Mouse (Mus musculus) ZHBTc4 (cell line): ENCODE results near the gene Kctd21.

Experiments used
- DNase-seq: peaks from one replicate; pipeline ENCODE4 v3.0.0-alpha.2; 2011; ENCODE audit warnings: low read depth, low spot score

The Kctd21 gene

GRCm38 (mm10) chr7:97386806-97387370 is 54.8 kb downstream of the Kctd21 start:
- DNase-seq: no peak

- no peak for DNase-seq
Observed at GRCm38 (mm10) chr7:97387561-97388147, 55.5 kb downstream of the Kctd21 start.

- DNase-seq: no peak
Observed at GRCm38 (mm10) chr7:97388541-97388940, 56.4 kb downstream of the Kctd21 start.

- DNase-seq: no peak
Observed at GRCm38 (mm10) chr7:97391293-97392078, 59.4 kb downstream of the Kctd21 start.

GRCm38 (mm10) chr7:97392079-97392445 is 59.9 kb downstream of the Kctd21 start:
- DNase-seq: no peak

DNA sequence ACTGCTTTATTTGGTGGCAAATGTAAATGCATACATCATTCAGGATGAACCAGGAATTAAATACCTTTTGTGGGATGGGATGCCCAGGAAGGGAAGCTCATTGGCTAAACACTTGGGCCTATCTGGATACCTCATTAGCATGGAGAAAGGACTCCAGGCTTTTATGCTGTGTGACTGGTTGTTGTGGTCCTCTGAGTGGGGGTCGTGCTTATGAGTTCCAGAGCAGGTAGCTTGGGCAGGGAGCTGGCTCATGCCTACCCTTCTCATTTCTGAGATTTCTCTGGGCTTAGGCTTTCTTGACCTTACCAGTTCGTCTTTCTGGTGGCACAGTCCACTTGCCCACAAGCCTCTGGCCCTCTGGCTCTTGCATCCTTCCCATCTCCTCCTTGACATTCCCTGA is 62.2 kb downstream of the Kctd21 start:
- DNase-seq: no peak

DNA sequence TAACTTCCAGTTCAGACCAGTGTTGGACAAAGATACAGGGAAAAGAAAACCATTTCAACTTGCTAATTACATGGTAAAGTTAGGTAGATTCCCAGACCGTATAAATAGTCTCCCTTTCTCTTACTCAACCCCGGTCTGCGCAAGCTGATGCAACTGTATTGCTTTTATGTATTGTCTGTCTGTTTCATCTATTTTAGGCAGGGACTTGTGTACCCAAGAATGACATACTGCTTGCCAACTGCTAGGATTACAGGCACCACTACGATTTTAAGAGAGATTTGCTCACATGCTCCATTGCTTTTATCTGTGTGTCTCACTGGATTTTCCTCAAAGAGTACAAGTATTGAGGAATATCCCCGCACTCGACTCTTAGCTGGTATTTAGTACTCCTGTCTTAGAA is 66.8 kb downstream of the Kctd21 start:
- DNase-seq: no peak
